Mouse (Mus musculus): ENCODE measurements at regions not wholly inside any gene's neighbourhood (a gene's known extent, or its start where the extent isn't known, plus 50 kb on each side); places are given as distances from the start of the nearest gene placed in this dataset.

- no peak for TF ChIP-seq CTCF (IDR thresholded peaks at IDR 0.05)
- intact Hi-C loops (cut with DNase I), result no loop called here
- DNase-seq, result no peak
Observed at GRCm38 (mm10) chr9:68402176-68402845, 251.3 kb upstream of the Rora start.

GRCm38 (mm10) chr9:68402981-68403380 lies 250.6 kb upstream of the Rora start:
- TF ChIP-seq CTCF (IDR thresholded peaks at IDR 0.05), result no peak
- intact Hi-C loops (cut with DNase I), result no loop called here
- DNase-seq, result no peak
- Histone ChIP-seq H3K27ac (no peak overlapping the region), H3K4me3 (no peak overlapping the region)

More at GRCm38 (mm10) chr9:68402176-68402845, 251.3 kb upstream of the Rora start:
- Histone ChIP-seq H3K27ac (no peak overlapping the region), H3K4me3 (no peak overlapping the region)

GRCm38 (mm10) chr9:68403516-68403915 lies 250.1 kb upstream of the Rora start:
- TF ChIP-seq CTCF (IDR thresholded peaks at IDR 0.05), result no peak
- no peak overlapping the region for H3K27ac ChIP-seq
- no peak for DNase-seq
- no peak overlapping the region for H3K4me3 ChIP-seq
- intact Hi-C loops (cut with DNase I), result no loop called here

GRCm38 (mm10) chr9:68409786-68410185 lies 243.8 kb upstream of the Rora start:
- H3K27ac ChIP-seq, result no peak overlapping the region
- no peak for TF ChIP-seq CTCF (IDR thresholded peaks at IDR 0.05)
- no peak overlapping the region for H3K4me3 ChIP-seq
- intact Hi-C loops (cut with DNase I), result no loop called here
- no peak for DNase-seq

- H3K4me3 ChIP-seq, result no peak overlapping the region
- intact Hi-C loops (cut with DNase I), result no loop called here
- DNase-seq, result no peak
- no peak overlapping the region for H3K27ac ChIP-seq
- no peak for TF ChIP-seq CTCF (IDR thresholded peaks at IDR 0.05)
Observed at GRCm38 (mm10) chr9:68426286-68426685, 227.3 kb upstream of the Rora start.

- Histone ChIP-seq H3K4me3 (no peak overlapping the region), H3K27ac (no peak overlapping the region)
- TF ChIP-seq CTCF (IDR thresholded peaks at IDR 0.05), result no peak
- no peak for DNase-seq
- intact Hi-C loops (cut with DNase I), result no loop called here
Observed at GRCm38 (mm10) chr9:68462755-68463154, 190.8 kb upstream of the Rora start.

- intact Hi-C loops (cut with DNase I), result no loop called here
Observed at GRCm38 (mm10) chr9:68463637-68464304, 189.8 kb upstream of the Rora start.

GRCm38 (mm10) chr9:68466671-68467070 lies 186.9 kb upstream of the Rora start:
- Histone ChIP-seq H3K4me3 (no peak overlapping the region), H3K27ac (no peak overlapping the region)
- TF ChIP-seq CTCF (IDR thresholded peaks at IDR 0.05), result no peak
- peak; percentile 36 for DNase-seq
- intact Hi-C loops (cut with DNase I), result no loop called here

More at GRCm38 (mm10) chr9:68463637-68464304, 189.8 kb upstream of the Rora start:
- DNase-seq, result no peak
- Histone ChIP-seq H3K4me3 (no peak overlapping the region), H3K27ac (no peak overlapping the region)
- TF ChIP-seq CTCF (IDR thresholded peaks at IDR 0.05), result no peak

GRCm38 (mm10) chr9:68476391-68476790 lies 177.2 kb upstream of the Rora start:
- no peak for TF ChIP-seq CTCF (IDR thresholded peaks at IDR 0.05)
- no peak for DNase-seq
- Histone ChIP-seq H3K4me3 (no peak overlapping the region), H3K27ac (no peak overlapping the region)
- intact Hi-C loops (cut with DNase I), result loop anchor here (10.0 kb wide), 1 partner anchor 238 kb away; no protein-coding TSS in a partner anchor

GRCm38 (mm10) chr9:68477466-68477865 lies 176.1 kb upstream of the Rora start:
- H3K4me3 ChIP-seq, result no peak overlapping the region
- intact Hi-C loops (cut with DNase I), result loop anchor here (10.0 kb wide), 1 partner anchor 237 kb away; no protein-coding TSS in a partner anchor
- TF ChIP-seq CTCF (IDR thresholded peaks at IDR 0.05), result no peak
- no peak for DNase-seq
- no peak overlapping the region for H3K27ac ChIP-seq

- TF ChIP-seq CTCF (IDR thresholded peaks at IDR 0.05), result no peak
- H3K4me3 ChIP-seq, result no peak overlapping the region
- no peak overlapping the region for H3K27ac ChIP-seq
- intact Hi-C loops (cut with DNase I), result no loop called here
- DNase-seq, result no peak
Observed at GRCm38 (mm10) chr9:68486646-68487045, 166.9 kb upstream of the Rora start.

- H3K4me3 ChIP-seq, result no peak overlapping the region
- H3K27ac ChIP-seq, result no peak overlapping the region
- intact Hi-C loops (cut with DNase I), result no loop called here
- no peak for DNase-seq
- TF ChIP-seq CTCF (IDR thresholded peaks at IDR 0.05), result no peak
Observed at GRCm38 (mm10) chr9:68491151-68491550, 162.4 kb upstream of the Rora start.

- no peak overlapping the region for H3K4me3 ChIP-seq
- intact Hi-C loops (cut with DNase I), result no loop called here
- no peak for DNase-seq
Observed at GRCm38 (mm10) chr9:68521218-68521617, 132.4 kb upstream of the Rora start.

More at GRCm38 (mm10) chr9:68521218-68521617, 132.4 kb upstream of the Rora start:
- H3K27ac ChIP-seq, result no peak overlapping the region
- TF ChIP-seq CTCF (IDR thresholded peaks at IDR 0.05), result no peak

All from gastrocnemius, adult 2 months (tissue).